Mouse (Mus musculus) kidney, postnatal 25 days (tissue): Measurements from ENCODE around the gene Hhipl1.

ENCODE experiments used
- DNase-seq, 2 experiments: peaks; one replicate each; pipeline ENCODE4 v3.0.0; 2021; ENCODE audit warnings: mixed read lengths in 2 of 2

The Hhipl1 gene

GRCm38 (mm10) chr12:108313244-108313772 is 7.2 kb downstream of the Hhipl1 start:
- DNase-seq, result no peak

- no peak for DNase-seq
These were observed 9.7 kb downstream of the Hhipl1 start for GRCm38 (mm10) chr12:108315818-108316217.

GRCm38 (mm10) chr12:108316655-108317054 is 10.6 kb downstream of the Hhipl1 start:
- DNase-seq, result no peak

- no peak for DNase-seq
These were observed 11.2 kb downstream of the Hhipl1 start for GRCm38 (mm10) chr12:108317201-108317738.

- no peak for DNase-seq
These were observed 11.9 kb downstream of the Hhipl1 start for GRCm38 (mm10) chr12:108317826-108318430.

- DNase-seq, result no peak
These were observed 12.4 kb downstream of the Hhipl1 start for GRCm38 (mm10) chr12:108318499-108318898.

- no peak for DNase-seq
These were observed 14.0 kb downstream of the Hhipl1 start for GRCm38 (mm10) chr12:108320096-108320495.

GRCm38 (mm10) chr12:108326401-108326800 is 20.3 kb downstream of the Hhipl1 start:
- DNase-seq, result no peak

GRCm38 (mm10) chr12:108327889-108328491 is 21.9 kb downstream of the Hhipl1 start:
- no peak for DNase-seq

- DNase-seq, result peak; percentile 89 to 91
These were observed 27.0 kb downstream of the Hhipl1 start for GRCm38 (mm10) chr12:108333056-108333455.

- peak in 1 of 2 experiments; percentile 32 for DNase-seq
These were observed 27.4 kb downstream of the Hhipl1 start for GRCm38 (mm10) chr12:108333481-108333882.

GRCm38 (mm10) chr12:108333895-108334445 is 27.9 kb downstream of the Hhipl1 start, which contains the start of gene Cyp46a1:
TSS of gene Cyp46a1 (plus strand) at chr12:108334381.
- DNase-seq, result peak; percentile 100

- no peak for DNase-seq
These were observed 28.5 kb downstream of the Hhipl1 start for GRCm38 (mm10) chr12:108334529-108334928.

- peak; percentile 57 to 60 for DNase-seq
These were observed 32.6 kb downstream of the Hhipl1 start for GRCm38 (mm10) chr12:108338572-108339190.

GRCm38 (mm10) chr12:108348151-108348550 is 42.1 kb downstream of the Hhipl1 start:
- no peak for DNase-seq

- DNase-seq, result no peak
These were observed 43.0 kb downstream of the Hhipl1 start for GRCm38 (mm10) chr12:108349026-108349425.

GRCm38 (mm10) chr12:108350931-108351330 is 44.9 kb downstream of the Hhipl1 start:
- no peak for DNase-seq

- DNase-seq, result no peak
These were observed 46.5 kb downstream of the Hhipl1 start for GRCm38 (mm10) chr12:108352371-108353136.

- no peak for DNase-seq
These were observed 48.2 kb downstream of the Hhipl1 start for GRCm38 (mm10) chr12:108354284-108354683.

- DNase-seq, result no peak
These were observed 49.2 kb downstream of the Hhipl1 start for GRCm38 (mm10) chr12:108355271-108355670.

- no peak for DNase-seq
These were observed 49.9 kb downstream of the Hhipl1 start for GRCm38 (mm10) chr12:108355986-108356385.

GRCm38 (mm10) chr12:108363796-108364195 is 57.7 kb downstream of the Hhipl1 start:
- DNase-seq, result peak; percentile 84 to 91
